Mouse (Mus musculus) G1E (cell line): ENCODE results near the gene Npas3.

Source experiments
- CTCF ChIP-seq: IDR thresholded peaks from 2 replicates; pipeline ENCODE4 v1.5.1; 2012; ENCODE audit warnings: low read depth, low read length, inconsistent platforms, mixed read lengths
- GATA1 ChIP-seq: IDR thresholded peaks from 2 replicates; pipeline ENCODE4 v1.6.1; 2012; ENCODE audit warnings: borderline replicate concordance, low read length, inconsistent platforms, mixed read lengths
- TAL1 ChIP-seq: conservative IDR thresholded peaks from 2 replicates; pipeline ENCODE4 v1.6.1; 2012; ENCODE audit warnings: low read depth, low read length, inconsistent platforms, mixed read lengths

DNA sequence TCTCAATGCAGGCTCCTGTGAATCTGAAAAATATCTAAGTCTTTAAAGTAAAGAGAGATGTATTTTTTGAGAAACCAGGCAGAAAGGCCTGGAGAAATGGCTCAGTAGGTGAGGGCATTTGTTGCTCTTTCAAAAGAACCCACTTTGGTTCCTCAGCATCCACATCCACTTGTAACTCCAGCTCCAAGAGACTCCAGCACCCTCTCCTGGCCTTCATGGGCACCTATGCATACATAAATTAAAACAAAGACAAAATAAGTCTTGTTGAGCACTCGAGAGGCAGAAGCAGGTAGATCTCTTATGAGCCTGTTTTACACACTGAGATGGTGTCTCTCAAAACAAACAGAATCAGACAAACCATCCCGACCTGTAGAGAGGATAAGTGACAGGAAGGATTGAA, 19.1 kb upstream of the Npas3 start:
- no peak for TF ChIP-seq CTCF
- no peak for TF ChIP-seq GATA1
- no peak for TF ChIP-seq TAL1
